Mouse (Mus musculus) liver, embryonic 15.5 days (tissue): ENCODE data around the gene Agfg1. TPM values are rescaled to one million over a fixed set of nuclear protein-coding genes. Genes with fewer than 3 reads are reported as not detected.

Experiments
- ATAC-seq: fragments of 200-750 bp; cut with Nextera tagmentation; 2 replicates; pipeline ENCODE4 v1.8.0; 2017; ENCODE audit warnings: moderate number of reproducible peaks, mild to moderate bottlenecking, moderate library complexity; ENCODE audit not compliant: insufficient read depth
- H3K27ac ChIP-seq: fragments of 300-500 bp; sonication (generic); replicated peaks from 2 replicates; pipeline ENCODE4 v1.5.1; 2015; ENCODE audit warnings: mild to moderate bottlenecking, inconsistent platforms
- H3K27me3 ChIP-seq: fragments of 300-500 bp; sonication (generic); 2 replicates; pipeline ENCODE4 v1.6.1; 2015; ENCODE audit warnings: mild to moderate bottlenecking, inconsistent platforms
- H3K36me3 ChIP-seq: fragments of 300-500 bp; sonication (generic); replicated peaks from 2 replicates; pipeline ENCODE4 v1.6.1; 2015; ENCODE audit warnings: moderate library complexity, mild to moderate bottlenecking, inconsistent platforms
- H3K4me1 ChIP-seq: fragments of 300-500 bp; sonication (generic); replicated peaks from 2 replicates; pipeline ENCODE4 v1.6.1; 2015; ENCODE audit warnings: inconsistent platforms
- H3K4me2 ChIP-seq: fragments of 300-500 bp; sonication (generic); 2 replicates; pipeline ENCODE4 v1.6.1; 2015; ENCODE audit warnings: moderate library complexity, mild to moderate bottlenecking, inconsistent platforms
- H3K4me3 ChIP-seq: fragments of 300-500 bp; sonication (generic); replicated peaks from 2 replicates; pipeline ENCODE4 v1.5.1; 2015; ENCODE audit warnings: mild to moderate bottlenecking, inconsistent platforms
- H3K9ac ChIP-seq: fragments of 300-500 bp; sonication (generic); 2 replicates; pipeline ENCODE4 v1.6.1; 2015; ENCODE audit warnings: moderate library complexity, mild to moderate bottlenecking, inconsistent platforms
- H3K9me3 ChIP-seq: fragments of 300-500 bp; sonication (generic); replicated peaks from 2 replicates; pipeline ENCODE4 v1.6.1; 2016; ENCODE audit warnings: inconsistent platforms
- WGBS: fragments of 180-500 bp; shearing (Covaris S2); methylation state at CpG from one replicate; pipeline ENCODE4 v1.1.7; 2015; ENCODE audit warnings: mixed read lengths; ENCODE audit not compliant: insufficient replicate concordance; 5-methylcytosine and 5-hydroxymethylcytosine counted together
- polyA plus RNA-seq: library from polyadenylated mRNA; unstranded; fragments of >200 nt; fragmentation: Nextera tagmentation; extraction: Ambion mirVana; gene quantifications from 2 replicates; pipeline ENCODE4 v1.2.1, GENCODE M21; 2015

Agfg1 gene
- polyA plus RNA-seq, 1 experiment from 2014 or later, result 46.5 TPM

DNA sequence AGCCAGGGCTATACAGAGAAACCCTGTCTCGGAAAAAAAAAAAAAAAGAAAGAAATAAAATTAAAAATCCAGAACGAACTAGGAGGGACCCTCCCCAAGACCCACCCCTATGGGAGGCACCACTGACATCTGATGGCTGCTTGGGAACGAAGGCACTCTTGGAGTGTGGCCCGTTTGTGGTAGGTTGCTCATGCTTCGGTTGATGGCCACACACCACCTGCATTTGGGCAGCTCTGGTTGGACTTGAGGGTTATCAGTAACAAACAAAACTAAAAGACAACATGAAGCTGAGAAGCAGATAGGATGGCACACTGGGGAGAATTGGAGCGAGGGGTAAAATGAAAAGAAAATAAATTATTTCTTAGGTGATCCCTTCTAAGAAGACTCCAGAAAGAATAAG is 15.1 kb upstream of the Agfg1 start:
- Histone ChIP-seq H3K4me2 (peak overlapping the region; percentile 61), H3K27ac (peak overlapping the region; percentile 98), H3K4me3 (no peak overlapping the region), H3K27me3 (no peaks in the 10 kb centered on the region), H3K9me3 (no peaks in the 10 kb centered on the region), H3K9ac (peak overlapping the region; percentile 5; the same call in 1 of the 2 replicates), H3K36me3 (no peaks in the 10 kb centered on the region), H3K4me1 (peaks cover 91% of the 10 kb centered on the region)
- 29% methylated on average over 6 of the region's 6 CpGs for WGBS
- ATAC-seq, result peak; percentile 11

DNA sequence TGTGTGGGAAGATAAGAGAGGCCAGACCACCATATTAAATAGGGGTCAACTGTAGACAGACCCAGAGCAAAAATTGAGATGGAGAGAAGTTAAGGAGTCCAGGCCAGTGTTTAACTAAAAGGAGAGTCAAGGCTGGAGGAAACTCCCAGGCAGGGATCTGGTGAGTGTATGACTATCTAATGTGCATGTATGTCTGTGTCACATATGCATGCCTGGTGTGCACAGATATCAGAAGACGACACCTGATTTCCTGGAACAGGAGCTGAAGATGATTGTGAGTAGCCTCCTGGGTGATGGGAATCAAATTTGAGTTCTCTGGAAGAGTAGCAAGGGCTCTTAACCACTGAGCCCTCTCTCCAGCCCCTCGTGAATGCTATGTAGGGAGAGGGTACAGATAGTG is 14.0 kb upstream of the Agfg1 start:
- 17% methylated on average over 2 of the region's 2 CpGs for WGBS
- Histone ChIP-seq H3K36me3 (no peaks in the 10 kb centered on the region), H3K4me2 (peak overlapping the region; percentile 61), H3K4me3 (peak overlapping the region; percentile 27), H3K27ac (peak overlapping the region; percentile 98), H3K4me1 (peaks cover 86% of the 10 kb centered on the region), H3K9ac (peak overlapping the region; percentile 56), H3K27me3 (no peaks in the 10 kb centered on the region), H3K9me3 (no peaks in the 10 kb centered on the region)
- peak; percentile 94 for ATAC-seq

DNA sequence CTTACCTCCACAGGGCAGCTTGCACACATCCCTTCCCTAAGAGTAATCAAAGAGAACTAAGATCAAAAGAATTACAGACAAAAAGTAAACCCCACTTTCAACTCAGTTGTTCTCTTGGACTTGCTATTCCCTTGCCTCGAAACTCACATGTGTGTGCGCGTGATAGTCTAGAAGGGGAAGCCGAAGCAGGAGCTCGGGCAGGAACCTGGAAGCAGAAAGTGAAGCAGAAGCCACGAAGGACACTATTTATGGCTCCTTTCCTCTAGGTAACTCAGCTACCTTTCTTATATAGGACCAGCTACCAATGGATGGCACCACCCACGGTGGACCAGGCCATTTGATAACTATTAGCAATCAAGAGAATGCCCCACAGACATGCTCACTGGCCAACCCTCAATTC is 13.5 kb upstream of the Agfg1 start:
- Histone ChIP-seq H3K27ac (peak overlapping the region; percentile 98), H3K27me3 (no peaks in the 10 kb centered on the region), H3K36me3 (no peaks in the 10 kb centered on the region), H3K4me2 (peak overlapping the region; percentile 61), H3K9ac (peak overlapping the region; percentile 41), H3K4me3 (peak overlapping the region; percentile 27; the same call in 1 of the 2 replicates), H3K9me3 (no peaks in the 10 kb centered on the region), H3K4me1 (peaks cover 82% of the 10 kb centered on the region)
- 59% methylated on average over 7 of the region's 7 CpGs for WGBS
- peak; percentile 34 for ATAC-seq

DNA sequence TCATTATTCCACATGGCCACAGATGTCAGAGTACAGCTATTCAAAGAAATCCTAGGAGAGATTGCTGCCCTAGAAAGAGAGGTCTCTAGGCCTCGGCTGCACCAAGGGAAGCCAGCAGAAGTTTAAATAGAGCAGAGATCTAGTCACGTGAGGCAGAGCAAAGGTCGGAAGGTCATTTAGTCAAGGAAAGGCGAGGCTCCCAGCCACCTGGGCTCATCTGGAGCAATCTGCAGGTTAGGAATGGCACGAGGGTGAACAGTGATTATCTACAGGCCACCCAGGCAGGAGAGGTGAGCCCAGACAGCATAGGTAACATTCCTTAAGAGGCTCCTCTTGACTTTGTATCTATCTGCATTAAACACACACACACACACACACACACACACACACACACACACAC is 12.4 kb upstream of the Agfg1 start:
- H3K36me3 ChIP-seq, result no peaks in the 10 kb centered on the region
- no peaks in the 10 kb centered on the region for H3K27me3 ChIP-seq
- H3K9ac ChIP-seq, result peak overlapping the region; percentile 51
- no peak for ATAC-seq
- WGBS, result 59% methylated on average over 5 of the region's 5 CpGs
- H3K4me1 ChIP-seq, result peaks cover 87% of the 10 kb centered on the region
- no peak overlapping the region for H3K4me3 ChIP-seq
- H3K4me2 ChIP-seq, result no peak overlapping the region
- H3K27ac ChIP-seq, result peak overlapping the region; percentile 98
- H3K9me3 ChIP-seq, result no peaks in the 10 kb centered on the region

DNA sequence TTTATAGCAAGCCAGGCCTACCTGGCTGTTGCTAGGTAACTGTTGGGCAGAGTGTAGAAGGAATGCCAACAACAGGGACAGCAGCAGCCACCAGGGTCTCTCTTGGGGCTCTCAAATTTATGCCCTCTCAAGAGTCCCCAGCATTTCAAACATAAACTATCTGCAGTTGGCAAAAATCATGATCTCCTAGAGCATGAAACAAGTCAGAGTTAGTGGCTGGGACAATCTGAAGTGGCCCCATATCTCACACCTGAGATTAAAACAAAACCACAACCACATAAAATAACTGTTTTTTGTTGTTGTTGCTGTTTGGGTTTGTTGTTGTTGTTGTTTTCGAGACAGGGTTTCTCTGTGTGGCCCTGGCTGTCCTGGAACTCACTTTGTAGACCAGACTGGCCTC is 8.5 kb upstream of the Agfg1 start:
- 75% methylated on average over 1 of the region's 1 CpGs for WGBS
- H3K4me1 ChIP-seq, result peaks cover 89% of the 10 kb centered on the region

DNA sequence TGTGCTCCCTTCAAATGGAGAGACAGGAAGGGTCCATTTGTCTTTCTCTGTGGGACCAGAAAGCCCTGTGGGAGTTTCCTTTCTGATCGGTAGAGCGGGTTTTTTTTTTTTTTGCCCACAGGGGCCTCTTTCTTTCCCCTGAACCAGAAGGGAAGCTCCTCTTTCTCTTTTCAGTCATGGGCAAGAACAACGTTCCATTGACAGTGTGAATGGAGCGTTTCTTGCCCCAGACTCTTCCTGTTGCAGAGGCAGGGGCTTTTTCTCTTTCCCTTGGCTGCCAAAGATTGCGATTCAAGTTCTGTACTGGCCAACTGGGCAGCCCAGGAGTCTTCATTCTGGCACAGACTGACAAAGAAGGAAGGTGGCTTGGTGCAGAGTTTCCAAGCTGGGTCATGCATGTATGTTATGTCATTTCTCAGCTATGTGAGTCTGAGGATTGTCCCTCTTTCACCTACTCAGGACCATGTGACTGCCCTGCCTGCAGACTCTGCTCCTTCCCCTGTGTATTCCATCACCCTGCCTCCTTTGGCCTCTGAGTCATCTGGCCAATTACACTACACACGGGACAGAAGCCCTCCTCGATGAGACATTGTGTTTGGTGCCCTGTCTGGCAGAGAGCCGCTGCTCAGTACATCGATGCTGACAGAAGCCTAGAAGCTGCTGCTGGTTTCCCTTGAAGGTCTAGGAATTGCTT is 7.6 kb upstream of the Agfg1 start:
- Histone ChIP-seq H3K27ac (peak overlapping the region; percentile 100), H3K4me2 (no peak overlapping the region), H3K9me3 (no peaks in the 10 kb centered on the region), H3K4me1 (peaks cover 89% of the 10 kb centered on the region), H3K27me3 (no peaks in the 10 kb centered on the region), H3K36me3 (no peaks in the 10 kb centered on the region), H3K9ac (no peak overlapping the region), H3K4me3 (no peak overlapping the region)
- WGBS, result 43% methylated on average over 9 of the region's 9 CpGs
- ATAC-seq, result no peak

More for the DNA sequence above, 8.5 kb upstream of the Agfg1 start:
- H3K36me3 ChIP-seq, result no peaks in the 10 kb centered on the region
- H3K27me3 ChIP-seq, result no peaks in the 10 kb centered on the region
- no peak overlapping the region for H3K4me3 ChIP-seq
- H3K9me3 ChIP-seq, result no peaks in the 10 kb centered on the region
- peak overlapping the region; percentile 100 for H3K27ac ChIP-seq
- no peak overlapping the region for H3K4me2 ChIP-seq
- no peak for ATAC-seq
- no peak overlapping the region for H3K9ac ChIP-seq

DNA sequence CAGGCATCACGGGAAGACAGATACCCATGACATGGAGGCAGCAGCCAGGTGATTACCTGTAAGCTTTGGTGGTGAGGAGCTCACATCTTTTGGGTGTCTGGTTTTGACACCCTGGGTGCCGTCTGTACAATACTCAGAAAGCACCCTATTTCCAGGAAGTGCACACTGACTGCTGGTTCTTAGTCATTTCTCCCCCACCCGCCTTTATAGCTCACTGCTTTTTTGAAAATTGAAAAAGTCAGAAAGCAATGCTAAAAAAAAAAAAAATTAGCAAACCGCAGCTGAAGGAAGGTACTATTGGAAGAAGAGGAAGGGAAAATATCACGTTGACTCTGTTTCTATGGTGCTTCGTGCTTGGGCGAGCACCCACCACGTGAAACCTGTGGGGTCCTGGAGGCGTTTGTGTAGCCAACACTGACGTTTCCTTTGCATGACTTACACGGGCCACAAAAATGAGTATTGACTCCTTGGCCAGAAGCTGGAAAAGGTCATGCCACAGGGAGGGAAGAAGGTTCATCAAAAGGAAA is 6.7 kb upstream of the Agfg1 start:
- H3K9me3 ChIP-seq, result no peaks in the 10 kb centered on the region
- no peak for ATAC-seq
- H3K4me3 ChIP-seq, result no peak overlapping the region
- H3K27me3 ChIP-seq, result no peaks in the 10 kb centered on the region
- no peaks in the 10 kb centered on the region for H3K36me3 ChIP-seq
- no peak overlapping the region for H3K4me2 ChIP-seq
- H3K27ac ChIP-seq, result peak overlapping the region; percentile 100
- peaks cover 91% of the 10 kb centered on the region for H3K4me1 ChIP-seq
- no peak overlapping the region for H3K9ac ChIP-seq
- WGBS, result 72% methylated on average over 11 of the region's 11 CpGs

DNA sequence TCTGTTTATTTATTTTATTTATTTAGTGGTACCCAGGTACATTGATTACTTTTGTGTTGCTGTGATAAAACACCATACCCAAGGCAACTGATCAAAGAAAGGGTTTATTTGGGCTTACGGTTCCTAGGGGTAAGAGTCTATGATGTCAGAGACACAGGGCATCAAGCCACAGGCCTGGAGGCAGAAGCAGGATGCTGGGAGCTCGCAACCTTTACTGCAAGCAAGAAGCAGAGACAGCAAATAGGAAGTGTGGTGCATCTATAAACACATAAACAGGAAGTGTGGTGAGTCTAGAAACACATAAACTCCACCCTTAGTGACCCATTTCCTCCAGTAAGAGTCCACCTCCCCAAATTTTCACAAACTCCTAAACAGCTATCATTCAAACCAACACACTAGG is 5.8 kb upstream of the Agfg1 start:
- H3K9ac ChIP-seq, result peak overlapping the region; percentile 62; the same call in 1 of the 2 replicates
- no peaks in the 10 kb centered on the region for H3K9me3 ChIP-seq
- H3K4me1 ChIP-seq, result peaks cover 91% of the 10 kb centered on the region

DNA sequence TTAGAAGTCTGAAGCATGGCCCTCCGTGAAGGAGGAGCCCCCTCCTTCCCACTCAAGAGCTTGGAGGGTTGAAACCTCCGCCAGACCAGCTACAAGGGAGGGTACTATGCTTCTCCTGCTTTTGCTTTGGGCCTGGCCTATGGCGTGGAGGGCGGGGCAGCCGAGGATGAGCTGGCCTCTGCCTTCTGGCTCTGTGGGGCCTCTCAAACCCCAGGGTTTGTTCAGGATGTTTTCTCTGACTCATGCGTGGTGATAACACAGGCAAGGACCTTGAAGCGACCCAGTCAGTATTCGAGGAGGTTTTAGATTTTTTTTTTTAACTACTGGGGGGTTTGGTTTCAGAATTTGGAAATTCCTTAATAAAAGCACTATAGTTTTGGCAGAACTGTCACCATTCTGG is 4.7 kb upstream of the Agfg1 start:
- Histone ChIP-seq H3K36me3 (no peaks in the 10 kb centered on the region), H3K9me3 (no peaks in the 10 kb centered on the region), H3K4me3 (peak overlapping the region; percentile 20), H3K4me2 (peak overlapping the region; percentile 71), H3K27ac (peak overlapping the region; percentile 100), H3K9ac (peak overlapping the region; percentile 62), H3K27me3 (no peaks in the 10 kb centered on the region), H3K4me1 (peaks cover 86% of the 10 kb centered on the region)
- WGBS, result 17% methylated on average over 8 of the region's 8 CpGs
- peak; percentile 81 for ATAC-seq

More for the DNA sequence above, 5.8 kb upstream of the Agfg1 start:
- no peak overlapping the region for H3K4me2 ChIP-seq
- peak overlapping the region; percentile 100 for H3K27ac ChIP-seq
- 84% methylated on average over 2 of the region's 2 CpGs for WGBS
- no peaks in the 10 kb centered on the region for H3K27me3 ChIP-seq
- ATAC-seq, result no peak
- no peaks in the 10 kb centered on the region for H3K36me3 ChIP-seq
- H3K4me3 ChIP-seq, result no peak overlapping the region

DNA sequence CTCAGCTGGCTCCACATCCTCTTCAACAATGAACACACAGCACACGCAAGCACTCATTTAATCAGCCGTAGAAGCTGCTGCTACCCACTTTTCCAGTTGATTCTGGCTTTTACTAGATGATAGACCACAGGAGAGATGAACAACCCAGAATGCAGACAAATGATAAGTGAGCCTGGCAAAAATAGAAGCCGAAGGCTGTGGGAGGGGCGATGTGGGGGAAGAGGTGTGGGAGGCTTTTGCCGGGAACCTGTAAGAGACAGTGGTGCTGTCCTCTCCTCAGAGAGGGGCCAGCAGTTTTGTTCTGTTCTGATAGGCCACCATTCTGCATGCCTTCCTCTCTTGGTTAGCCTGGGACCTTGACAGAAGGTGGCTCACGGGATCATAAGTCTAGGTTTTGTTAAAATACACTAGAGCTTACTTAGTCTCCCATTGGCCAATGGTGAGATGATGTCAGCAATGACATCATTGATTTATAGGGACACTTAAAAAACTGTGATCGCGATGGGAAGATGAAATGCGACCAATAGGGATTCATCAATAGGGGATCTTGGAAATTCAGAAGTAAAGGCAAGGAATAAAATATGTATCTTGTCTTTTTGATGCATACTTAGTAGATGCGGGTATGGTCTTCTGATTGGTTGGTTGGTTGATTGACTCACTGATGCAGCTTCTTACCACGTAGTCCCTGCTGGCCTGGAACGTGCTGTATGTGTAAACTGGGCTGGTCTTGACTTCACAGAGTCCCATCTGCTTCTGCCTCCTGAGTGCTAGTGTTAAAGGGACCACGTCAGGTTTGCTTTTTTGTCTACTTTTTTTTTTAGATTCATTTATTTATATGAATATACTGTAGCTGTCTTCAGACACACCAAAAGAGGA is 2.7 kb upstream of the Agfg1 start:
- peak overlapping the region; percentile 61 for H3K9ac ChIP-seq
- H3K27me3 ChIP-seq, result no peaks in the 10 kb centered on the region
- peak overlapping the region; percentile 100 for H3K27ac ChIP-seq
- peak overlapping the region; percentile 47 for H3K4me3 ChIP-seq
- H3K9me3 ChIP-seq, result no peaks in the 10 kb centered on the region
- H3K36me3 ChIP-seq, result peaks cover 2% of the 10 kb centered on the region; the same call in 1 of the 2 replicates
- peak; percentile 71 for ATAC-seq
- WGBS, result 34% methylated on average over 13 of the region's 13 CpGs
- peaks cover 90% of the 10 kb centered on the region for H3K4me1 ChIP-seq
- H3K4me2 ChIP-seq, result peak overlapping the region; percentile 71

DNA sequence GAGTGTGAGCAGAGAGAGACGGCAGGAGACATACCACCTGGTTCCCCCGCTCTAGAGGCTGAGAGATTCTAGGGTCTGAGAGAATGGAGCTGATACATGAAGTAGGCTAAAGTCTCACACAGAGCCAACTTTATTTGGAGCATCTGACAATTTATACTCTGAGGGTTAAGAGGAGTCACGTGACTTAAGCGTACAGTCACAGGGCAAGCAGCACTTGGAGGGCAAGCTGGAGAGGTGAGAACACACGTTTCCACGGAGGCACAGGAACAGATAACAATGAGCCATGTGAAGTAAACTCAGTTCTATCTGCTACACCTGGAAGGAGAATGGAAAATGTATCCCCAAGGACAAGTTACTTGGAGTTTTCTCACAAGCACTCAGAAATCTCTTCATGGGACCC is 1.7 kb upstream of the Agfg1 start:
- Histone ChIP-seq H3K4me1 (peaks cover 89% of the 10 kb centered on the region), H3K36me3 (peaks cover 11% of the 10 kb centered on the region), H3K9ac (peak overlapping the region; percentile 22), H3K27me3 (no peaks in the 10 kb centered on the region), H3K4me2 (peak overlapping the region; percentile 71), H3K9me3 (no peaks in the 10 kb centered on the region), H3K4me3 (no peak overlapping the region), H3K27ac (peak overlapping the region; percentile 100)
- WGBS, result 57% methylated on average over 6 of the region's 6 CpGs
- no peak for ATAC-seq
